Mouse (Mus musculus) lung, adult 2 months (tissue): ENCODE measurements around the gene Sox5.

Experiments used
- CTCF ChIP-seq: fragments of 200-500 bp; IDR thresholded peaks from 2 replicates; pipeline ENCODE4 v1.5.1; 2011; ENCODE audit warnings: mild to moderate bottlenecking, low read length, control low read depth; ENCODE audit not compliant: insufficient read depth
- POLR2A ChIP-seq: fragments of 200-500 bp; IDR thresholded peaks from 2 replicates; pipeline ENCODE4 v1.6.1; 2011; ENCODE audit warnings: low read depth, mild to moderate bottlenecking, control low read depth, low read length, borderline replicate concordance; ENCODE audit errors: extremely low read depth

GRCm38 (mm10) chr6:144547141-144547540 lies 234.6 kb downstream of the Sox5 start:
- TF ChIP-seq CTCF = no peak
- TF ChIP-seq POLR2A = no peak
